Mouse (Mus musculus) liver, adult 2 months (tissue): ENCODE data around the gene Daam2. TPM values are rescaled to one million over a fixed set of nuclear protein-coding genes. Genes with fewer than 3 reads are reported as not detected.
A peak's percentile ranks its signal among the peaks of the same experiment; 100 is the strongest.

Source experiments
- DNase-seq: peaks from one replicate; pipeline ENCODE4 v3.0.0-alpha.2; 2011; ENCODE audit warnings: low read depth, low spot score; ENCODE audit errors: extremely low read depth
- H3K27ac ChIP-seq: fragments of 200-500 bp; replicated peaks from 2 replicates; pipeline ENCODE4 v1.5.1; 2012; ENCODE audit warnings: low read depth, mild to moderate bottlenecking, control low read depth, inconsistent platforms, low read length; ENCODE audit not compliant: insufficient read depth
- H3K27me3 ChIP-seq: fragments of 200-500 bp; 2 replicates; pipeline ENCODE4 v1.6.1; 2012; ENCODE audit warnings: mild to moderate bottlenecking, moderate library complexity, low read length, inconsistent platforms; ENCODE audit not compliant: control insufficient read depth, insufficient read depth
- H3K36me3 ChIP-seq: fragments of 200-500 bp; 2 replicates; pipeline ENCODE4 v1.6.1; 2012; ENCODE audit warnings: low read length, inconsistent platforms; ENCODE audit not compliant: control insufficient read depth, insufficient read depth
- H3K4me1 ChIP-seq: fragments of 200-500 bp; 2 replicates; pipeline ENCODE4 v1.6.1; 2011; ENCODE audit warnings: low read length; ENCODE audit not compliant: control insufficient read depth, insufficient read depth
- H3K4me3 ChIP-seq: fragments of 200-500 bp; 2 replicates; pipeline ENCODE4 v1.5.1; 2011; ENCODE audit warnings: low read depth, mild to moderate bottlenecking, control low read depth, low read length, moderate library complexity; ENCODE audit not compliant: insufficient read depth
- H3K79me2 ChIP-seq: fragments of 200-500 bp; 2 replicates; pipeline ENCODE4 v1.6.1; 2012; ENCODE audit warnings: inconsistent platforms, mild to moderate bottlenecking, low read length, moderate library complexity; ENCODE audit not compliant: control insufficient read depth, insufficient read depth
- H3K9ac ChIP-seq: fragments of 200-500 bp; 2 replicates; pipeline ENCODE4 v1.6.1; 2012; ENCODE audit warnings: low read depth, mild to moderate bottlenecking, control low read depth, inconsistent platforms, low read length
- CTCF ChIP-seq: fragments of 200-500 bp; IDR thresholded peaks from 2 replicates; pipeline ENCODE4 v1.5.1; 2011; ENCODE audit warnings: low read depth, low read length, control low read depth
- POLR2A ChIP-seq: fragments of 200-500 bp; IDR thresholded peaks from 2 replicates; pipeline ENCODE4 v1.6.1; 2011; ENCODE audit warnings: low read length, control low read depth; ENCODE audit not compliant: insufficient read depth; ENCODE audit errors: extremely low read depth
- WGBS: fragments of 180-500 bp; shearing (Covaris S2); methylation state at CpG from one replicate; pipeline ENCODE4 v1.1.7; 2018; 5-methylcytosine and 5-hydroxymethylcytosine counted together
- polyA plus RNA-seq: library from polyadenylated mRNA; depleted of rRNA; stranded (reverse); fragments of >200 nt; gene quantifications from 2 replicates; pipeline ENCODE4 v1.2.3, GENCODE M21; 2012; rRNA removed
- total RNA-seq: library from RNA; depleted of rRNA; stranded (reverse); fragments of >200 nt; gene quantifications from 2 replicates; pipeline ENCODE4 v1.2.3, GENCODE M21; 2014; rRNA removed

Gene Daam2
- total and polyA plus RNA-seq, 2 experiments: 1.0 to 1.4 TPM

DNA sequence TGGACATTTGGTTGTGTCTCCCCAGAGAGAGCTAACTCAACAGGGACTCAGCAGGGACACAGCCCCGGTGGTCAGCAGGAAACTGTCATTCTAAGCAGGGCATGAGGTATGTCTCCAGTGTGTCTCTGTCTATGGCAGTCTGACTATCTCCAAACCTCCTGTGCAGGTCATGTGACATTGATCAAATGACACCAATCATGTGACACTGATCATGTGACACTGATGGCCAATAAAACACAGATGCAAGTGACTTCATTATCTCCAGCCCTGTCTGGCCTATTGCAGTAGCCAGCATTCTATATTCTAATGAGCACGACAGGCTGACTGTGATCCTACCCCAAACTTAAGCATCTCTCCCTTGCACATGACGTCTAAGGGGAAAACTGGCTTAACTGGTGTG lies 147.9 kb downstream of the Daam2 start:
- H3K4me1 ChIP-seq: peaks cover 27% of the 10 kb centered on the region
- no peak overlapping the region for H3K27ac ChIP-seq
- H3K4me3 ChIP-seq: no peak overlapping the region
- H3K27me3 ChIP-seq: no peaks in the 10 kb centered on the region
- no peaks in the 10 kb centered on the region for H3K36me3 ChIP-seq
- H3K79me2 ChIP-seq: no peaks in the 10 kb centered on the region
- no peak for TF ChIP-seq CTCF
- TF ChIP-seq POLR2A: no peak
- WGBS: 93% methylated on average over 3 of the region's 3 CpGs
- DNase-seq: no peak
- no peak overlapping the region for H3K9ac ChIP-seq

DNA sequence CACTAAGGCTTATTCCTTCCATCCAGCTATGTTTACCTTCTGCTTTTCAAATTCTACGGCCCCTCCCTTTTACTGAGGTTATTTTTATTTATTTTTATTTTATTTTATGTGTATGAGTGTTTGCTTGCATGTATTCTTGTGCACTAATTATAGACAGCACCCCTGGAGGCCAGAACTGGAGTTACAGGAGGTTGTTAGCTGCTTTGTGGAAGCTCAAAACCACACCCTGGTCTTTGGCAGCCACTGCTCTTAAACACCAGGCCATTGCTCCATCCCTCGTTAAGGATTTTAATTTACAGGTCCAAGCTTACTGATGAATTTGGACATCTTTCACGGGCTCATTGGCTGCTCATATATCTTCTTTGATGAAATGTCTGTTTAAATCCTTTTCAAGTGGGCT lies 150.6 kb downstream of the Daam2 start:
- no peaks in the 10 kb centered on the region for H3K79me2 ChIP-seq
- H3K4me1 ChIP-seq: peaks cover 6% of the 10 kb centered on the region; the same call in 1 of the 2 replicates
- no peaks in the 10 kb centered on the region for H3K36me3 ChIP-seq
- H3K27ac ChIP-seq: no peak overlapping the region
- no peak for DNase-seq
- H3K27me3 ChIP-seq: no peaks in the 10 kb centered on the region
- H3K9ac ChIP-seq: no peak overlapping the region
- no peak overlapping the region for H3K4me3 ChIP-seq
- WGBS: 62% methylated on average over 3 of the region's 3 CpGs
- TF ChIP-seq CTCF: 0 out of 2 replicates have a peak, but pooled peaks have one; percentile 30
- TF ChIP-seq POLR2A: no peak

- no peak overlapping the region for H3K27ac ChIP-seq
- H3K9ac ChIP-seq: no peak overlapping the region
- H3K27me3 ChIP-seq: no peaks in the 10 kb centered on the region
- no peak overlapping the region for H3K4me3 ChIP-seq
- H3K36me3 ChIP-seq: no peaks in the 10 kb centered on the region
- 86% methylated on average over 5 of the region's 5 CpGs for WGBS
- TF ChIP-seq POLR2A (no peak), CTCF (no peak)
- no peak for DNase-seq
- H3K79me2 ChIP-seq: no peaks in the 10 kb centered on the region
- peaks cover 6% of the 10 kb centered on the region; the same call in 1 of the 2 replicates for H3K4me1 ChIP-seq
These were observed 151.2 kb downstream of the Daam2 start for GRCm38 (mm10) chr17:49412974-49413373.

Other genes with a start within 250 kb of the Daam2 start
- 46.1 and 50.6 TPM in 2 replicates for gene Mocs1, start 136.0 kb downstream of the Daam2 start, total RNA-seq
- gene Mocs1, start 136.0 kb downstream of the Daam2 start, polyA plus RNA-seq: 124 and 125 TPM in 2 replicates
- gene Kif6, start 50.8 kb upstream of the Daam2 start, total RNA-seq: not detected in 2 replicates
- gene Kif6, start 50.8 kb upstream of the Daam2 start, polyA plus RNA-seq: not detected in 2 replicates